Mouse (Mus musculus) small intestine, adult 2 months (tissue): ENCODE data around the gene Gm20683. TPM values are rescaled to one million over a fixed set of nuclear protein-coding genes. Genes with fewer than 3 reads are reported as not detected.

Source experiments
- H3K27ac ChIP-seq: fragments of 200-500 bp; 2 replicates; pipeline ENCODE4 v1.5.1; 2012; ENCODE audit warnings: low read depth, low read length, control low read depth, inconsistent platforms; ENCODE audit not compliant: insufficient read depth
- H3K27me3 ChIP-seq: fragments of 200-500 bp; 2 replicates; pipeline ENCODE4 v1.6.1; 2012; ENCODE audit warnings: mild to moderate bottlenecking, moderate library complexity, low read length, inconsistent platforms; ENCODE audit not compliant: control insufficient read depth, insufficient read depth
- H3K36me3 ChIP-seq: fragments of 200-500 bp; 2 replicates; pipeline ENCODE4 v1.6.1; 2012; ENCODE audit warnings: mild to moderate bottlenecking, low read length, control low read depth, inconsistent platforms; ENCODE audit not compliant: control insufficient read depth, insufficient read depth
- H3K4me1 ChIP-seq: fragments of 200-500 bp; 2 replicates; pipeline ENCODE4 v1.6.1; 2012; ENCODE audit warnings: low read length, inconsistent platforms, mixed read lengths; ENCODE audit not compliant: control insufficient read depth, insufficient read depth, insufficient read length
- H3K4me3 ChIP-seq: fragments of 200-500 bp; 2 replicates; pipeline ENCODE4 v1.5.1; 2012; ENCODE audit warnings: low read depth, mild to moderate bottlenecking, control low read depth, inconsistent platforms, low read length, moderate library complexity
- CTCF ChIP-seq: fragments of 200-500 bp; IDR thresholded peaks from 2 replicates; pipeline ENCODE4 v1.5.1; 2012; ENCODE audit warnings: low read depth, mild to moderate bottlenecking, control low read depth, inconsistent platforms, low read length, moderate library complexity, mixed read lengths; ENCODE audit not compliant: insufficient replicate concordance, insufficient read length; ENCODE audit errors: extremely low read depth
- POLR2A ChIP-seq: fragments of 200-500 bp; IDR thresholded peaks from 2 replicates; pipeline ENCODE4 v1.6.1; 2012; ENCODE audit warnings: low read depth, mild to moderate bottlenecking, control low read depth, inconsistent platforms, low read length, moderate library complexity
- WGBS: fragments of 180-500 bp; shearing (Covaris S2); methylation state at CpG from one replicate; pipeline ENCODE4 v1.1.7; 2018; 5-methylcytosine and 5-hydroxymethylcytosine counted together
- polyA plus RNA-seq: library from polyadenylated mRNA; depleted of rRNA; stranded (reverse); fragments of >200 nt; gene quantifications from 2 replicates; pipeline ENCODE4 v1.2.3, GENCODE M21; 2012

Gene Gm20683
- polyA plus RNA-seq, 1 experiment: 55.5 TPM

DNA sequence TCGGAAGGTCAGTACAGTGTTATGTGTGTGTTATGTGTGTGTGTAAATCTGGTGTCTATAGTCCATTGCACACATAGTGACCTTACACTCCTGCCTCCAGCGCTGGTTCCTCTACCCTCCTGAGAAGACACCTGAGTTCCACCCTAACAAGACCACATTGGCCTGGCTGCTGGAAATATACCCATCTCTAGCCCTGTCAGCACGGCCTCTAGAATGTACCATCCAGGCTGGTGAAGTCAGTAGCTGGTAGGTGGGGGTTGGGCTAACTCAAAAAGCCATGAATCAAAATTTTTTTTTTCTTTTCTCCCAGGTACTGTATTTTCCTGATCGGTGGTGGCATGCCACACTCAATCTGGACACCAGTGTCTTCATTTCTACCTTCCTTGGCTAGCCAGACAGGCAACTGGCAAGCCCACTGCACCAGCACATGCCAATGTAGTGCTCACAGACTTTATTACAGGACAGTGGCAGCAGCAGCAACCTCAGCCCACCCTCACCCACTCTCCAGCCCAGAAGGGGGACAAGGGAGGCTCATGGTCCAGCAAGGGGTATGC is 11.3 kb downstream of the Gm20683 start:
- Histone ChIP-seq H3K27me3 (no peaks in the 10 kb centered on the region), H3K36me3 (peaks cover 24% of the 10 kb centered on the region), H3K4me3 (no peak overlapping the region), H3K4me1 (peaks cover 37% of the 10 kb centered on the region), H3K27ac (no peak overlapping the region)
- 70% methylated on average over 4 of the region's 4 CpGs for WGBS
- TF ChIP-seq CTCF (no peak), POLR2A (no peak)

DNA sequence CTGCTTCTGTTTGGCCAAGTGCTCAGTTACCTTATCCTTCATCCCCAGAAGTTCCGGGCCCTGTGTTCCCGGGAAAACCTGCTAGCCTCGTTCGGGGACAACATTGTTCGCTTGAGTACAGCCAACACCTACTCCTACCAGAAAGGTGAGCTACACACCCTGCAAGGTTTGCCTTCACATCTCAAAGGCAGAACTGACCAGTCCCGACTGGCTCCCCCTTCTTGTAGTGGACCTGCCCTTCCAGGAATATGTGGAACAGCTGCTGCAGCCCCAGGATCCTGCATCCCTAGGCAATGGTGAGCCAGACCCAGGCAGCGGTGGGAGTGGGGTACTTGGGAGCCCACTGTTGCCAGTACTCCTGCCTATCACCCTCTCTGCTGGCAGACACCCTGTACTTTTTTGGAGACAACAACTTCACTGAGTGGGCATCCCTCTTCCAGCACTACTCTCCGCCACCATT is 12.0 kb downstream of the Gm20683 start:
- Histone ChIP-seq H3K27me3 (no peaks in the 10 kb centered on the region), H3K27ac (peak overlapping the region; percentile 60), H3K4me1 (peaks cover 32% of the 10 kb centered on the region), H3K4me3 (peak overlapping the region; percentile 63), H3K36me3 (peaks cover 24% of the 10 kb centered on the region)
- no peak for TF ChIP-seq CTCF
- TF ChIP-seq POLR2A: no peak
- WGBS: 26% methylated on average over 8 of the region's 8 CpGs

DNA sequence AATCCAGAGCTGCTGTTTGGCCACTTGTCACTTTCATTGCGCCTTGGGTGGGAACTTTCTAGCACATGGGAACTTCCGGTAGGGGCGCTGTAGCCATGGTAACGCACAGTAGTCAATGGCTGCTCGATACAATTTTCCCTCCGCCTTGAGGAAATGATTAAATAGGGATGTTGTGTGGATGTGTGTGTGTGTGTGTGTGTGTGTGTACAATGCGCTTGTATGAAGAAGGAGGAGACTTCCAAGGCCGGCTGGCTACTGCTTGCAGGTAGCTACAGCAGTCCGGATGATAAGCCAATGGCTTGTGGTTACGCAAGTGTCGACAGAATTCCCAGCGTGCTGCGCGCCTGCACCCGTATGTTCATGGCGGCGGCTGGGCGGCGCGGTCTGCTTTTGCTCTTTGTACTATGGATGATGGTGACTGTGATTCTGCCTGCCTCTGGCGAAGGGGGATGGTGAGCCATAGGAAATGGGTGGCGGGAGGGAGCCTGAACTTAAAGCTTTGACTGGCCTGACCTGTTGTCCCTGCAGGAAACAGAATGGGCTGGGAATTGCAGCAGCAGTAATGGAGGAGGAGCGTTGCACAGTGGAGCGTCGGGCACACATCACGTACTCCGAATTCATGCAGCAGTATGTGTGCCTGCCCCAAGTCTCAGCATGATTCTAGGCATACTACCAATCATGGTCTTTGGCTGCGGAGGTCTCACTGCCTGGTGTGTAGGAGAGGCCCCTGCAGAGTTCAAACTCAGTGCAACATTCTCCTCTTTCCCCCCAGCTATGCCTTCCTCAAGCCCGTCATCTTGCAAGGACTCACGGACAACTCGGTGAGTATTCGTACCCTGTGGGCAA is 12.6 kb downstream of the Gm20683 start, which contains the start of gene Jmjd8:
TSS of gene Jmjd8 (plus strand) at position 156 of the 846 bp plus-strand sequence.
- Histone ChIP-seq H3K27me3 (no peaks in the 10 kb centered on the region), H3K27ac (peak within 1 kb of the TSS; percentile 60), H3K4me3 (peak within 1 kb of the TSS; percentile 63), H3K36me3 (peaks cover 24% of the 10 kb centered on the region), H3K4me1 (peaks cover 33% of the 10 kb centered on the region)
- TF ChIP-seq CTCF: peak; percentile 56; the same call in 1 of the 2 replicates
- TF ChIP-seq POLR2A: no peak
- under 1% methylated on average over 32 of the region's 32 CpGs for WGBS

DNA sequence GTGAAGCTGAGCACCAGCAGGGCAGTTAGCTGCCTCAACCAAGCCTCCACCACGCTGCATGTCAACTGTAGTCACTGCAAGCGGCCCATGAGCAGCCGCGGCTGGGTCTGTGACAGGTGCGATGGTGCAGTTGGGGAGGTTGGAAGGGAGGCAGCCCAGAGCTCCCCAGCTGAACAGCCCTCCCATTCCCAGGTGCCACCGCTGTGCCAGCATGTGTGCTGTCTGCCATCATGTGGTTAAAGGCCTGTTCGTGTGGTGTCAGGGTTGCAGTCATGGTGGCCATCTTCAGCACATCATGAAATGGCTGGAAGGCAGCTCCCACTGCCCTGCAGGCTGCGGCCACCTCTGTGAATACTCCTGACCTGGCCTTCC is 13.4 kb downstream of the Gm20683 start:
- no peaks in the 10 kb centered on the region for H3K27me3 ChIP-seq
- H3K36me3 ChIP-seq: peaks cover 24% of the 10 kb centered on the region
- 84% methylated on average over 8 of the region's 8 CpGs for WGBS
- peak overlapping the region; percentile 51 for H3K27ac ChIP-seq
- peaks cover 32% of the 10 kb centered on the region for H3K4me1 ChIP-seq
- TF ChIP-seq CTCF (no peak), POLR2A (no peak)
- H3K4me3 ChIP-seq: peak overlapping the region; percentile 63

DNA sequence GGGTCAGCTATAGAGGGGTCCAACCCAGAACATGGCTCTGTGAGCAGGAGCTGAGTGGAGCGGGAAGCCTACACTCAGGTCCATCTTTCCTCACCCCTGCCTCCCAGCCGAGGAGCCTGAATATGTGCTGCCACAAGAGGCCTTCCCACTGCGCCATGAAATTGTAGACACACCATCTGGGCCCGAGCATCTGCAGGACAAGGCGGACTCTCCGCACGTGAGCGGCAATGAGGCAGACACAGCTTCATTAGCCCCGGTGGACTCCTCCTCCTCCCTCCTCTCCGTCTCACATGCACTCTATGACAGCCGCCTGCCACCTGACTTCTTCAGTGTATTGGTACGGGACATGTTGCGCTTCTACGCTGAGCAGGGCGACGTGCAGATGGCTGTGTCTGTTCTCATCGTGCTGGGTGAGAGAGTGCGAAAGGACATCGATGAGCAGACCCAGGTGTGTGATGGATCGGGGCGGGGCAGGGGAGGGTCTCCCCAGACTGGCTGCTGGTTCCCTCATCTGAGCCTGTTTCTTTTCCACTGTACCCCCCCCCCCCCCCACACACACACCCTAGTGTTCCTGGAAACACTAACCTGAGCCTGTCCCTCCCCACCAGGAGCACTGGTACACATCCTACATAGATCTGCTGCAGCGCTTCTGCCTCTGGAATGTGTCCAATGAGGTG is 13.9 kb downstream of the Gm20683 start:
- no peak overlapping the region for H3K27ac ChIP-seq
- no peaks in the 10 kb centered on the region for H3K27me3 ChIP-seq
- no peak overlapping the region for H3K4me3 ChIP-seq
- 94% methylated on average over 22 of the region's 22 CpGs for WGBS
- peaks cover 32% of the 10 kb centered on the region for H3K4me1 ChIP-seq
- H3K36me3 ChIP-seq: peaks cover 24% of the 10 kb centered on the region
- TF ChIP-seq CTCF (no peak), POLR2A (no peak)

DNA sequence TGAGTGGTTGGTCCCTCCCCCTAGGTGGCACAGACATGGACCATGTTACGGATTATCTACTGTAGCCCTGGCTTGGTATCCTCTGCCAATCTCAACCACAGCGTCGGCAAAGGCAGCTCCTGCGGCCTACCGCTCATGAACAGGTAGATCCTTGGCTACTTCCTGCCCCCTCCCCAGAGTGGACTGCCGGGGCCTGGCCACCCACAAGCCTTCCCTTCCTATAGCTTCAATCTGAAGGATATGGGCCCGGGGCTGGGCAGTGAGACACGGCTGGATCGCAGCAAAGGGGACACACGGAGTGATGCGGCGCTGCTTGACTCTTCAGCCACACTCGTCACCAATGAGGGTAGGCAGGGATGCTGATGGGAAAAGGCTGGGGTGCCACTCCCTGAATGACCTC is 14.6 kb downstream of the Gm20683 start:
- H3K27me3 ChIP-seq: no peaks in the 10 kb centered on the region
- H3K4me3 ChIP-seq: no peak overlapping the region
- WGBS: 96% methylated on average over 13 of the region's 13 CpGs
- peaks cover 24% of the 10 kb centered on the region for H3K36me3 ChIP-seq
- peaks cover 32% of the 10 kb centered on the region for H3K4me1 ChIP-seq
- no peak overlapping the region for H3K27ac ChIP-seq
- TF ChIP-seq CTCF (no peak), POLR2A (no peak)
